Mouse (Mus musculus) hindbrain, embryonic 12.5 days (tissue): Measurements from ENCODE around the gene Cntn4. TPM values are rescaled to one million over a fixed set of nuclear protein-coding genes. Genes with fewer than 3 reads are reported as not detected.

ENCODE experiments used
- ATAC-seq: fragments of 200-750 bp; cut with Nextera tagmentation; 2 replicates; pipeline ENCODE4 v1.8.0; 2017; ENCODE audit warnings: moderate TSS enrichment; ENCODE audit not compliant: low FRiP score
- H3K27ac ChIP-seq: fragments of 300-500 bp; sonication (generic); 2 replicates; pipeline ENCODE4 v1.5.1; 2016; ENCODE audit warnings: mild to moderate bottlenecking
- H3K27me3 ChIP-seq: fragments of 300-500 bp; sonication (generic); 2 replicates; pipeline ENCODE4 v1.6.1; 2016; ENCODE audit warnings: mild to moderate bottlenecking
- H3K36me3 ChIP-seq: fragments of 300-500 bp; sonication (generic); 2 replicates; pipeline ENCODE4 v1.6.1; 2016; ENCODE audit warnings: mild to moderate bottlenecking
- H3K4me1 ChIP-seq: fragments of 300-500 bp; sonication (generic); 2 replicates; pipeline ENCODE4 v1.6.1; 2016
- H3K4me2 ChIP-seq: fragments of 300-500 bp; sonication (generic); replicated peaks from 2 replicates; pipeline ENCODE4 v1.6.1; 2016; ENCODE audit warnings: mild to moderate bottlenecking
- H3K4me3 ChIP-seq: fragments of 300-500 bp; sonication (generic); 2 replicates; pipeline ENCODE4 v1.5.1; 2016; ENCODE audit warnings: mild to moderate bottlenecking
- H3K9ac ChIP-seq: fragments of 300-500 bp; sonication (generic); 2 replicates; pipeline ENCODE4 v1.6.1; 2016; ENCODE audit warnings: mild to moderate bottlenecking, moderate library complexity
- H3K9me3 ChIP-seq: fragments of 300-500 bp; sonication (generic); replicated peaks from 2 replicates; pipeline ENCODE4 v1.6.1; 2016; ENCODE audit warnings: mild to moderate bottlenecking
- WGBS: fragments of 180-500 bp; shearing (Covaris S2); methylation state at CpG from one replicate; pipeline ENCODE4 v1.1.7; 2016; 5-methylcytosine and 5-hydroxymethylcytosine counted together
- polyA plus RNA-seq: library from polyadenylated mRNA; unstranded; fragments of >200 nt; fragmentation: Nextera tagmentation; extraction: Ambion mirVana; gene quantifications from 2 replicates; pipeline ENCODE4 v1.2.1, GENCODE M21; 2016

Gene Cntn4
- polyA plus RNA-seq, 1 experiment from 2014 or later: 3.4 TPM

- H3K9ac ChIP-seq: no peak overlapping the region
- no peak overlapping the region for H3K4me3 ChIP-seq
- no peak overlapping the region for H3K27ac ChIP-seq
- no peaks in the 10 kb centered on the region for H3K36me3 ChIP-seq
- H3K27me3 ChIP-seq: no peaks in the 10 kb centered on the region
- H3K9me3 ChIP-seq: no peaks in the 10 kb centered on the region
- ATAC-seq: no peak
- H3K4me1 ChIP-seq: no peaks in the 10 kb centered on the region
- whole genome bisulfite sequencing: 84% methylated on average over 4 of the region's 4 CpGs
- H3K4me2 ChIP-seq: no peak overlapping the region
Observed at GRCm38 (mm10) chr6:106268723-106269122, 591.3 kb downstream of the Cntn4 start.

DNA sequence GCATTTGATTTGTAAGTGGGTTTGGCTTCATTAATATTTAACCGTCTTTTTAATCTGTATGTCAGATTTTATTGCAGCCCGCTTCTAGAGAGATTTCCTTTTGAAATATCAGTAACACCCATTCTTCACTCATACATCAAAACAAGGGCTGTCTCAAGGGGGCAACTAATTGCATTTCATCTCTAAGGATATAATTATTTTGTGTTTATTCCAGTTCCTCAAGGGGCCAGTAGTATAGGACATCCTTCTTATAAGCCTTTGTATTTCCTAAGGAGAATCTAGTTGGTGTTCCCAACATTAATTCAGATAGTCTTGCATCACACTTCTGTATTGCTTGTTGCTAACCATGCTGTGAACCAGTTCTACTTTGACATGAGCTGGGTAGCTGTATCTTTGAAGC is 599.7 kb downstream of the Cntn4 start:
- Histone ChIP-seq H3K9me3 (no peaks in the 10 kb centered on the region), H3K27me3 (no peaks in the 10 kb centered on the region), H3K4me2 (no peak overlapping the region), H3K4me1 (no peaks in the 10 kb centered on the region), H3K27ac (no peak overlapping the region), H3K4me3 (no peak overlapping the region), H3K36me3 (no peaks in the 10 kb centered on the region), H3K9ac (no peak overlapping the region)
- ATAC-seq: no peak
- 85% methylated on average over 2 of the region's 2 CpGs for WGBS

DNA sequence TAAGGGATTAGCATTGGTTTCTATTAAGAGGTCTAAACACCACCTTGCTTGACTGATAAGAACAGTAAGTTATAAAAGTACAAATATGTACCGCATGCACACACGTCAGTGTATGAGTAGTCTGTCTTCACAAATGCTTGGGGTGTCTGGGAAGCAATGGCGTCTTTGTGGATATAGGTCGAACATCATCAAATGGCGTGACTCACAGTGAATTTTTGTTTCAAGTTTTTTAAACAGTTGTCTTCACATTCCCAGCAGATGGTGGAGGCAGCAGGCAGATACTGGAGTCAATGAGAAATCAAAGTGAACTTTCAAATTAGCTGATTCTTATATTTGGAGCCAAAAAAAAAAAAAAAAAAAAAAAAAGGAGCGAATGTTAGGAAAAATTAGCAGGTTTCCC is 604.2 kb downstream of the Cntn4 start:
- H3K4me2 ChIP-seq: no peak overlapping the region
- ATAC-seq: no peak
- no peak overlapping the region for H3K27ac ChIP-seq
- no peaks in the 10 kb centered on the region for H3K27me3 ChIP-seq
- H3K4me1 ChIP-seq: no peaks in the 10 kb centered on the region
- WGBS: 91% methylated on average over 6 of the region's 6 CpGs
- no peaks in the 10 kb centered on the region for H3K36me3 ChIP-seq
- H3K9me3 ChIP-seq: no peaks in the 10 kb centered on the region
- no peak overlapping the region for H3K4me3 ChIP-seq
- no peak overlapping the region for H3K9ac ChIP-seq

DNA sequence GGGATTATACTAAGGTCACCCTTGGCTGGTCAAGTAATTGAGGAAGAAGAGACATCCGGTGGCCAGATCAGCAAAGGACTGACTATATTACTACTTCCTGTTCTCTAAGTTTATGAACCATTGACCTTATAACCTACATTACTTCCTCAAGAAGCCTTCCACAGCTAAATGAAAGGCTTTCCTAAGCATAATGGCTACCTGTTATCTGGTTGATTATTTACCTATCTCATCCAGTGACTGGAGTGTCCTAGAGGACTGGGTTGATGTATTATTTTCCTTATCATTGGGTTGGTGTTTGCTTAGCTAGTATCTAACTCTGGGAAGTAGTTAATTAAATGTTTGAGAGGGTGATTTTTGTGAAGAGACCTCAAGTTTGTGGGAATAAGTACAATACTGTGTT is 606.4 kb downstream of the Cntn4 start:
- Histone ChIP-seq H3K4me1 (no peaks in the 10 kb centered on the region), H3K27me3 (no peaks in the 10 kb centered on the region), H3K4me3 (no peak overlapping the region), H3K9me3 (no peaks in the 10 kb centered on the region), H3K36me3 (no peaks in the 10 kb centered on the region), H3K4me2 (no peak overlapping the region), H3K9ac (no peak overlapping the region), H3K27ac (no peak overlapping the region)
- no peak for ATAC-seq
- 81% methylated on average over 1 of the region's 1 CpGs for WGBS

GRCm38 (mm10) chr6:106299451-106299850 is 622.0 kb downstream of the Cntn4 start:
- Histone ChIP-seq H3K4me1 (no peaks in the 10 kb centered on the region), H3K27me3 (no peaks in the 10 kb centered on the region), H3K36me3 (no peaks in the 10 kb centered on the region), H3K27ac (no peak overlapping the region), H3K4me2 (no peak overlapping the region), H3K9ac (no peak overlapping the region), H3K4me3 (no peak overlapping the region), H3K9me3 (no peaks in the 10 kb centered on the region)
- WGBS: 67% methylated on average over 1 of the region's 1 CpGs
- no peak for ATAC-seq

DNA sequence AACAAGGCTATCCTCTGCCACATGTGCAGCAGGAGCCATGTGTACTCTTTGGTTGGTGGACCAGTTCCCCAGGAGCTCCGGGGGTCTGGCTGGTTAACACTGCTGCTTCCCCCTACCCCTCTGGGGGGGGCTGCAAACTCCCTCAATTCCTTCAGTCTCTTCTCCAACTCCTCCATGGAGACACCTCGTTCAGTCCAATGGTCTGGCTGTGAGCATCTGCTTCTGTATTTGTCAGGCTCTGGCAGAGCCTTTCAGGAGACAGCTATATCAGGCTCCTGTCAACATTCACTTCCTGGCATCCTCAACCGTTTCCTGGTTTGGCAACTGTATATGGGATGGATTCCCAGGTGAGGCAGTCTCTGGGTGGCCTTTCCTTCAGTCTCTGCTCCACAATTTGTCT is 622.7 kb downstream of the Cntn4 start:
- 77% methylated on average over 3 of the region's 3 CpGs for WGBS
- ATAC-seq: no peak
- H3K9me3 ChIP-seq: no peaks in the 10 kb centered on the region

DNA sequence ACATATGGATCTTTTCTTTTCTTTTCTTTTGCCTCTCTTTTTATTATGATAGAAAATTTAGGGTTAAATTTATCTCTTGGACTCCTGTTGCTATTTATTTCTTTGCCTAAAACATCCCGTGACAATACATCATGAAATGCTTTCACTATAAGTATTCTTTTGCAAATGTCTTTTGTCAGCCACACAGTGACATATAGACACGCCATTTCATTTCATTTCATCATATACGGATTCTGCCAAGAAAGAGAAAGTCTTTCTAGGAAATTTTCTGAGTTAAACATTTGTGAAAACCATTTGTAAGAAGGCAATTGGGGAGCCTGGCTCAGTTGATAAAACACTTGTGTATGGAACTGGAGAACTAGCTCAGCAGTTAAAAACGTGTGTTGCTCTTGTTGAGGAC is 625.0 kb downstream of the Cntn4 start:
- H3K27ac ChIP-seq: no peak overlapping the region
- H3K9ac ChIP-seq: no peak overlapping the region
- H3K9me3 ChIP-seq: no peaks in the 10 kb centered on the region
- no peak for ATAC-seq
- H3K4me3 ChIP-seq: no peak overlapping the region
- no peak overlapping the region for H3K4me2 ChIP-seq
- no peaks in the 10 kb centered on the region for H3K4me1 ChIP-seq
- H3K36me3 ChIP-seq: no peaks in the 10 kb centered on the region
- no peaks in the 10 kb centered on the region for H3K27me3 ChIP-seq
- 77% methylated on average over 4 of the region's 4 CpGs for WGBS

More for the DNA sequence above, 622.7 kb downstream of the Cntn4 start:
- Histone ChIP-seq H3K9ac (no peak overlapping the region), H3K36me3 (no peaks in the 10 kb centered on the region), H3K4me2 (no peak overlapping the region), H3K27me3 (no peaks in the 10 kb centered on the region), H3K4me1 (no peaks in the 10 kb centered on the region), H3K4me3 (no peak overlapping the region), H3K27ac (no peak overlapping the region)

DNA sequence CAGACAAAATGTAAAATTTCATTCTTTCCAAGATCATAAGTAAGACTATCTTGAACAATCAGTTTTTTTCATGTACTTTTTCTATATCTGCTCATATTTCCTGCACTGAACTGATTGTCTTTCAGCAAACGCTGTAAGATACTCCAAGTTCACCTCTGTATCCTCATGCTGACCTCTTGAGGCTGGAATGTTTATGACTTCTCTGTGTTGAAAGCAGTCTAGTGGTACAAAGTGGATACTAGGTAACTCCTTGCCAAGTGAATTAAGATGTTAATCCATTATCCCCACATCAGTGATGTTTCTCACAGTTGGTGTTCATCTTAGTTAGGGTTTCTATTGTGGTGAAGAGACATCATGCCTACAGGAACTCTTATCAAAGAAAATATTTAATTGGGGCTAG is 651.5 kb downstream of the Cntn4 start:
- Histone ChIP-seq H3K9ac (no peak overlapping the region), H3K36me3 (no peaks in the 10 kb centered on the region), H3K4me3 (no peak overlapping the region), H3K4me2 (no peak overlapping the region), H3K27ac (no peak overlapping the region), H3K9me3 (no peaks in the 10 kb centered on the region), H3K27me3 (no peaks in the 10 kb centered on the region), H3K4me1 (no peaks in the 10 kb centered on the region)
- ATAC-seq: no peak
- WGBS: 72% methylated on average over 1 of the region's 1 CpGs

- 74% methylated on average over 1 of the region's 1 CpGs for WGBS
- Histone ChIP-seq H3K27ac (no peak overlapping the region), H3K4me2 (no peak overlapping the region), H3K36me3 (no peaks in the 10 kb centered on the region), H3K4me1 (no peaks in the 10 kb centered on the region), H3K9me3 (no peaks in the 10 kb centered on the region), H3K9ac (no peak overlapping the region), H3K4me3 (no peak overlapping the region), H3K27me3 (no peaks in the 10 kb centered on the region)
- no peak for ATAC-seq
Observed at GRCm38 (mm10) chr6:106329636-106330035, 652.2 kb downstream of the Cntn4 start.

DNA sequence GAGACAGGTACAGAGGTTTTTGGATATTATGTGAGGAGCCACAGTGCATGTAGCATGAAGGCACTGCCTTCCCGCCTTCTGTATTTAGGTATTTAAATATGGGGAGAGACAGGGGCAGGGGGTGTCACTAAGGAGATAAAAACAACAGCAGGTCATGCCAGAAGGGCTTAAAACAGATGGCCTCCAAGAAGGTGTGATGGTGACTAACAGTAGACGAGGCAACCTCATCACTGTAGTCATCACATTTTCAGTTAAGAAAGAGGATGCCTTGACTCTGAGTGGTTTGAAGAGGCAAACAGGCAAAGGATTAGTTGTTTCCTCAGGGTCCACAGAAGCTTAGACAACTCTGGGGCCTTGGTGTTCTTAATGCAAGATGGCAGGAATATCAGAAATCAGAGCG is 655.0 kb downstream of the Cntn4 start:
- Histone ChIP-seq H3K4me3 (no peak overlapping the region), H3K27ac (no peak overlapping the region), H3K9ac (no peak overlapping the region), H3K36me3 (no peaks in the 10 kb centered on the region), H3K4me2 (no peak overlapping the region), H3K27me3 (no peaks in the 10 kb centered on the region), H3K4me1 (no peaks in the 10 kb centered on the region), H3K9me3 (no peaks in the 10 kb centered on the region)
- no peak for ATAC-seq
- 86% methylated on average over 3 of the region's 3 CpGs for WGBS

DNA sequence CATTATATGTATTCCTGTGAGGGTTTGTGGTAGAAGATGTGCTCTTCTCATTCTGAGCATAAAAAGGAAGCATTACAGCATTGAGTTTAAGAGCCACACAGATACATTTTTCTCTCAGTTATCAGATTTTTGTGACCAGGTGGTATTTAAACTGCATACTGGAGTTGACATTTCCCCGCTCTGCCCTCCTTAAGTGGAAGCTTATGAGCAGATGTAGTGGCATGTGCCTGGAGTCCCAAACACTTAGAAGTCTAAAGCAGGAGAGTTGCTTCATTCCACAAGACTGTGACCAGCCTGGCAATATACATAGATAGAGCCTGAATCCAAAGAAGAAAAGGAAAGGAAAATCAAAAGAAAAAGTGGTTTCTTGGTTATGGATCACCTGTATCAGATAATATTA is 655.5 kb downstream of the Cntn4 start:
- Histone ChIP-seq H3K27ac (no peak overlapping the region), H3K4me3 (no peak overlapping the region), H3K9ac (no peak overlapping the region), H3K4me1 (no peaks in the 10 kb centered on the region), H3K36me3 (no peaks in the 10 kb centered on the region), H3K27me3 (no peaks in the 10 kb centered on the region), H3K4me2 (no peak overlapping the region), H3K9me3 (no peaks in the 10 kb centered on the region)
- 83% methylated on average over 1 of the region's 1 CpGs for WGBS
- no peak for ATAC-seq

- Histone ChIP-seq H3K4me3 (no peak overlapping the region), H3K9ac (no peak overlapping the region), H3K4me2 (no peak overlapping the region), H3K36me3 (no peaks in the 10 kb centered on the region), H3K27ac (no peak overlapping the region), H3K27me3 (no peaks in the 10 kb centered on the region), H3K4me1 (no peaks in the 10 kb centered on the region), H3K9me3 (no peaks in the 10 kb centered on the region)
- 23% methylated on average over 1 of the region's 1 CpGs for WGBS
- ATAC-seq: no peak
Observed at GRCm38 (mm10) chr6:106335066-106335465, 657.6 kb downstream of the Cntn4 start.

DNA sequence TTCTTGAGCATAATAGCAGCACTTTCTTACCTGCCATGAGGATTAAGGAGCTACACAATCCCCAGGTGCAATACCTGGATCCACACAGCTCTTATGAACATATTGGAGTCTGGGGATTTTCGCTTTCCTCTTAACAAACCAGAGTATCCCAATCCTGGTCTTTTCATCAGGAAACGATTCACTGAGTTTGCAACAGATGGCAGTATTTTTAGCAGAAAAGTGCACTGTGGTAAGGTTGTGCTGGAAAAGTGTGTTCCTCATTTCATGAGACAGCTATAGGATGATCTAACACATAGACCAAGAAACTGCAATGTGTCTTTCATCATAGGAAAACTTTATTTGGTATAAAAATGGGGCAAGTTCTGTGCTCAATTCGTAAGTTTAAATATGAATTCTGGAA is 659.3 kb downstream of the Cntn4 start:
- Histone ChIP-seq H3K4me1 (no peaks in the 10 kb centered on the region), H3K9me3 (no peaks in the 10 kb centered on the region), H3K4me3 (no peak overlapping the region), H3K4me2 (no peak overlapping the region), H3K27me3 (no peaks in the 10 kb centered on the region), H3K36me3 (no peaks in the 10 kb centered on the region), H3K27ac (no peak overlapping the region), H3K9ac (no peak overlapping the region)
- WGBS: 84% methylated on average over 3 of the region's 3 CpGs
- no peak for ATAC-seq

GRCm38 (mm10) chr6:106337829-106338228 is 660.4 kb downstream of the Cntn4 start:
- Histone ChIP-seq H3K27ac (no peak overlapping the region), H3K9me3 (no peaks in the 10 kb centered on the region)

More at GRCm38 (mm10) chr6:106337829-106338228, 660.4 kb downstream of the Cntn4 start:
- no peak for ATAC-seq
- H3K4me2 ChIP-seq: no peak overlapping the region
- no peaks in the 10 kb centered on the region for H3K4me1 ChIP-seq
- H3K9ac ChIP-seq: no peak overlapping the region
- H3K36me3 ChIP-seq: no peaks in the 10 kb centered on the region
- no peaks in the 10 kb centered on the region for H3K27me3 ChIP-seq
- H3K4me3 ChIP-seq: no peak overlapping the region
